Mouse (Mus musculus): ENCODE results near the gene Olfr1427. TPM values are rescaled to one million over a fixed set of nuclear protein-coding genes. Genes with fewer than 3 reads are reported as not detected.

Gene Olfr1427
- not detected in 2 replicates for polyA plus RNA-seq (2015; fragmentation: Nextera tagmentation; extraction: Ambion mirVana)

GRCm38 (mm10) chr19:12103234-12103633, at the start of gene Olfr1427:
TSS of gene Olfr1427 (minus strand) at chr19:12103334.

GRCm38 (mm10) chr19:12123103-12123502, 20.0 kb upstream of the Olfr1427 start, which contains the start of gene Olfr76:
TSS of gene Olfr76 (minus strand) at chr19:12123203.

GRCm38 (mm10) chr19:12115797-12116196, 12.7 kb upstream of the Olfr1427 start, which contains the start of gene Olfr1428:
TSS of gene Olfr1428 (minus strand) at chr19:12115897.

GRCm38 (mm10) chr19:12091913-12092312, 11.2 kb downstream of the Olfr1427 start, which contains the start of gene Olfr1426:
TSS of gene Olfr1426 (minus strand) at chr19:12092013.

GRCm38 (mm10) chr19:12077631-12078030, 25.5 kb downstream of the Olfr1427 start, which contains the start of gene Olfr1425:
TSS of gene Olfr1425 (minus strand) at chr19:12077731.

GRCm38 (mm10) chr19:12062582-12062981, 40.6 kb downstream of the Olfr1427 start, which contains the start of gene Olfr1424:
TSS of gene Olfr1424 (minus strand) at chr19:12062682.

Other genes with a start within 250 kb of the Olfr1427 start
- gene Olfr1418, start 242.3 kb downstream of the Olfr1427 start, polyA plus RNA-seq (2015; fragmentation: Nextera tagmentation; extraction: Ambion mirVana), result not detected in 2 replicates
- not detected in 2 replicates for gene Olfr1419, start 228.2 kb downstream of the Olfr1427 start, polyA plus RNA-seq (2015; fragmentation: Nextera tagmentation; extraction: Ambion mirVana)
- 0.17 TPM in 1 of 2 replicates, not detected in the other for gene Olfr1420, start 216.8 kb downstream of the Olfr1427 start, polyA plus RNA-seq (2015; fragmentation: Nextera tagmentation; extraction: Ambion mirVana)
- 8.6 and 11.9 TPM in 2 replicates for gene Patl1, start 190.9 kb downstream of the Olfr1427 start, polyA plus RNA-seq (2015; fragmentation: Nextera tagmentation; extraction: Ambion mirVana)
- gene Osbp, start 137.4 kb downstream of the Olfr1427 start, polyA plus RNA-seq (2015; fragmentation: Nextera tagmentation; extraction: Ambion mirVana), result 3.9 and 4.6 TPM in 2 replicates
- gene Olfr1423, start 62.0 kb downstream of the Olfr1427 start, polyA plus RNA-seq (2015; fragmentation: Nextera tagmentation; extraction: Ambion mirVana), result not detected in 2 replicates
- not detected in 2 replicates for gene Olfr1424, start 40.7 kb downstream of the Olfr1427 start, polyA plus RNA-seq (2015; fragmentation: Nextera tagmentation; extraction: Ambion mirVana)
- gene Olfr1425, start 25.6 kb downstream of the Olfr1427 start, polyA plus RNA-seq (2015; fragmentation: Nextera tagmentation; extraction: Ambion mirVana), result not detected in 2 replicates
- gene Olfr1426, start 11.3 kb downstream of the Olfr1427 start, polyA plus RNA-seq (2015; fragmentation: Nextera tagmentation; extraction: Ambion mirVana), result not detected in 2 replicates
- not detected in 2 replicates for gene Olfr1428, start 12.6 kb upstream of the Olfr1427 start, polyA plus RNA-seq (2015; fragmentation: Nextera tagmentation; extraction: Ambion mirVana)
- not detected in 2 replicates for gene Olfr76, start 19.9 kb upstream of the Olfr1427 start, polyA plus RNA-seq (2015; fragmentation: Nextera tagmentation; extraction: Ambion mirVana)
- not detected in 2 replicates for gene Olfr1555-ps1, start 66.8 kb upstream of the Olfr1427 start, polyA plus RNA-seq (2015; fragmentation: Nextera tagmentation; extraction: Ambion mirVana)
- not detected in 2 replicates for gene Olfr1431, start 97.3 kb upstream of the Olfr1427 start, polyA plus RNA-seq (2015; fragmentation: Nextera tagmentation; extraction: Ambion mirVana)
- gene Olfr1432, start 129.3 kb upstream of the Olfr1427 start, polyA plus RNA-seq (2015; fragmentation: Nextera tagmentation; extraction: Ambion mirVana), result not detected in 2 replicates
- not detected in 2 replicates for gene Olfr262, start 138.3 kb upstream of the Olfr1427 start, polyA plus RNA-seq (2015; fragmentation: Nextera tagmentation; extraction: Ambion mirVana)
- gene Olfr235, start 157.7 kb upstream of the Olfr1427 start, polyA plus RNA-seq (2015; fragmentation: Nextera tagmentation; extraction: Ambion mirVana), result not detected in 2 replicates
- gene Olfr1434, start 176.5 kb upstream of the Olfr1427 start, polyA plus RNA-seq (2015; fragmentation: Nextera tagmentation; extraction: Ambion mirVana), result not detected in 2 replicates
- not detected in 2 replicates for gene Olfr1436, start 195.8 kb upstream of the Olfr1427 start, polyA plus RNA-seq (2015; fragmentation: Nextera tagmentation; extraction: Ambion mirVana)
- gene Olfr1437, start 221.8 kb upstream of the Olfr1427 start, polyA plus RNA-seq (2015; fragmentation: Nextera tagmentation; extraction: Ambion mirVana), result not detected in 2 replicates
- not detected in 2 replicates for gene Olfr1438-ps1, start 232.6 kb upstream of the Olfr1427 start, polyA plus RNA-seq (2015; fragmentation: Nextera tagmentation; extraction: Ambion mirVana)